In the genomic region with DNA sequence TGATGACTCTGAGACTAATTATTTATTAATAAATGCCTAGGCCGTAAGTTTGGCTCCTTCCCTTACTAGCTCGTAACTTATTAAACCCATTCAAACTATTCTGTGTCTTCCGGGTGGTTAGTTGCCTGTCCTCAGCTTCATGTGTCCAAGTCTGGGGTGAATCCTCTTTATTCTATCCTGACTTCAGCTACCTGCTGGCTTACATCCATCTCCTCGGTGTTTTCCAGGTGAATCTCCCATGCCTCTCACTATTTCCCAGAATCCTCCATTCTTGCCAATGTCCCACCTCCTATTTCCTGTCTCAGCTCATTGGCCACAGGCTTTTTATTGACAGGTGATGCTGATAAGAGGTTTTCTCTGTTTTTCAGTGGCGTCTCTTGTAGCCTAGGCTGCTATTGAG, we compare ENCODE assay signal across 23 mouse cellular contexts. TPM values are rescaled to one million over a fixed set of nuclear protein-coding genes. Genes with fewer than 3 reads are reported as not detected.
DNase-seq lines count a peak whose midpoint lies in the region; ATAC-seq and TF ChIP-seq lines count a peak whose summit lies in the region.
"Had no signal": no experiment of that assay in that cellular context is flagged by ENCODE, and none has a peak within 500 bp of the region (broad histone marks: within the 10 kb centered on the region; RNA-seq: fewer than 3 reads in every experiment).

No protein-coding gene starts in this region.

- H3K9ac ChIP-seq in kidney, embryonic 16.5 days (replicated peaks; ENCODE audit: low read length), result no peak overlapping the region
- H3K9ac ChIP-seq: embryonic facial prominence, embryonic 12.5 days had no signal

- H3K36me3 ChIP-seq in kidney, adult 2 months (ENCODE audit: control insufficient read depth, insufficient read depth, low read length), result no peaks in the 10 kb centered on the region
- H3K36me3 ChIP-seq in kidney, embryonic 16.5 days (ENCODE audit: insufficient read depth, low read length), result no peaks in the 10 kb centered on the region
- H3K36me3 ChIP-seq: embryonic facial prominence, embryonic 10.5 days; embryonic facial prominence, embryonic 12.5 days; G1E had no signal

- no peaks in the 10 kb centered on the region for H3K4me1 ChIP-seq in kidney, adult 2 months (ENCODE audit: control insufficient read depth, insufficient read depth, low read length)
- H3K4me1 ChIP-seq in kidney, embryonic 16.5 days (ENCODE audit: insufficient read depth, low read length), result 0 out of 2 replicates have a peak, but pooled peaks cover 3% of the 10 kb centered on the region
- H3K4me1 ChIP-seq: embryonic facial prominence, embryonic 10.5 days; embryonic facial prominence, embryonic 12.5 days had no signal

- no peak for TF ChIP-seq CTCF in kidney, adult 2 months (conservative IDR thresholded peaks at IDR 0.05; ENCODE audit: insufficient read depth, insufficient read length, low read depth, low read length)

- H3K27ac ChIP-seq in kidney, adult 2 months (ENCODE audit: insufficient read depth, low read depth, low read length), result no peak overlapping the region
- H3K27ac ChIP-seq in kidney, embryonic 16.5 days (ENCODE audit: low read length), result no peak overlapping the region
- H3K27ac ChIP-seq: embryonic facial prominence, embryonic 10.5 days; embryonic facial prominence, embryonic 12.5 days had no signal

- DNase-seq in kidney, adult 11 months, result peak; percentile 38
- DNase-seq in kidney, postnatal 10 days, result no peak
- DNase-seq in kidney, adult 2 months, result peak; percentile 69
- DNase-seq in kidney, postnatal 25 days, result no peak
- peak; percentile 66 for DNase-seq in kidney, adult 9 months
- DNase-seq in kidney, postnatal 36 days, result peak; percentile 22 to 43
- DNase-seq: adrenal gland, adult 8-10 months; adrenal gland, postnatal 14 days; adrenal gland, postnatal 36 days; B cell, adult 2 months; cerebellum, adult 11-12 months; cerebellum, adult 2 months; cerebellum, adult 9-10 months; cerebellum, postnatal 10 days; cerebellum, postnatal 25 days had no signal

- WGBS in kidney, adult 2 months, result 47% methylated on average over 5 of the region's 5 CpGs
- 76% methylated on average over 5 of the region's 5 CpGs for WGBS in kidney, embryonic 16.5 days

- no peak overlapping the region for H3K4me2 ChIP-seq in kidney, embryonic 16.5 days (replicated peaks; ENCODE audit: low read depth, low read length)
- H3K4me2 ChIP-seq: embryonic facial prominence, embryonic 12.5 days had no signal

- peak overlapping the region; percentile 8; the same call in 1 of the 2 replicates for H3K4me3 ChIP-seq in kidney, adult 2 months (ENCODE audit: insufficient read depth, low read depth, low read length)
- no peak overlapping the region for H3K4me3 ChIP-seq in kidney, embryonic 16.5 days (ENCODE audit: low read length)
- H3K4me3 ChIP-seq: embryonic facial prominence, embryonic 10.5 days; embryonic facial prominence, embryonic 12.5 days had no signal

- no peaks in the 10 kb centered on the region for H3K9me3 ChIP-seq in kidney, embryonic 16.5 days (ENCODE audit: low read length)
- H3K9me3 ChIP-seq: embryonic facial prominence, embryonic 10.5 days; embryonic facial prominence, embryonic 12.5 days had no signal

- TF ChIP-seq POLR2A in kidney, adult 2 months (IDR thresholded peaks at IDR 0.05; ENCODE audit: low read depth, low read length), result no peak

- ATAC-seq in kidney, embryonic 16.5 days (ENCODE audit: low FRiP score, low TSS enrichment), result no peak
- ATAC-seq: activated CD4-positive, CD25-positive, alpha-beta regulatory T cell, adult 4 months; CD4-positive, CD25-positive, alpha-beta regulatory T cell, adult 4 months; forebrain, embryonic 14.5 days; Patski had no signal

- H3K27me3 ChIP-seq in kidney, adult 2 months (replicated peaks; ENCODE audit: control insufficient read depth, insufficient read depth, low read length), result no peaks in the 10 kb centered on the region
- H3K27me3 ChIP-seq in kidney, embryonic 16.5 days (ENCODE audit: insufficient read depth, low read length), result no peaks in the 10 kb centered on the region
- H3K27me3 ChIP-seq: embryonic facial prominence, embryonic 12.5 days; Patski had no signal

RNA-seq across cellular contexts. Expression of a gene that starts 20.6 kb away (rescaled TPM):
- polyA plus RNA-seq in kidney, adult 2 months (2012; rRNA removed), result 23.4 and 27.6 TPM in 2 replicates
- polyA plus RNA-seq in kidney, embryonic 16.5 days (2015; fragmentation: Nextera tagmentation; extraction: Ambion mirVana), result 30.3 and 30.8 TPM in 2 replicates
- polyA plus RNA-seq: G1E had no signal

RNA-seq across cellular contexts. Expression of a gene that starts 39.6 kb away (rescaled TPM):
- polyA plus RNA-seq in kidney, adult 2 months (2012; rRNA removed), result 1.8 and 2.7 TPM in 2 replicates
- polyA plus RNA-seq in kidney, embryonic 16.5 days (2015; fragmentation: Nextera tagmentation; extraction: Ambion mirVana), result 6.7 and 7.3 TPM in 2 replicates
- polyA plus RNA-seq: G1E, Patski had no signal

Comparison
In these comparisons a context has a peak if more than half of its experiments do, and no peak if none do; other contexts are left out.
1. DNase-seq: peak in kidney, adult 11 months (single experiment), kidney, adult 2 months (single experiment), kidney, adult 9 months (single experiment) and kidney, postnatal 36 days (2 of 2); none in kidney, postnatal 10 days (single experiment) and kidney, postnatal 25 days (0 of 2).